Mouse (Mus musculus) neutrophil, adult 59 days (primary cell): ENCODE measurements around the gene Rsad2. TPM values are rescaled to one million over a fixed set of nuclear protein-coding genes. Genes with fewer than 3 reads are reported as not detected.

ENCODE experiments used
- total RNA-seq, 2 experiments: library from RNA; stranded (reverse); gene quantifications; 1 replicate in 1 of 2; 2 replicates in 1 of 2; pipeline ENCODE4 v1.2.4; 2023

The Rsad2 gene
- total RNA-seq = 1 to 10 TPM; 7.0 to 9.2 TPM

DNA sequence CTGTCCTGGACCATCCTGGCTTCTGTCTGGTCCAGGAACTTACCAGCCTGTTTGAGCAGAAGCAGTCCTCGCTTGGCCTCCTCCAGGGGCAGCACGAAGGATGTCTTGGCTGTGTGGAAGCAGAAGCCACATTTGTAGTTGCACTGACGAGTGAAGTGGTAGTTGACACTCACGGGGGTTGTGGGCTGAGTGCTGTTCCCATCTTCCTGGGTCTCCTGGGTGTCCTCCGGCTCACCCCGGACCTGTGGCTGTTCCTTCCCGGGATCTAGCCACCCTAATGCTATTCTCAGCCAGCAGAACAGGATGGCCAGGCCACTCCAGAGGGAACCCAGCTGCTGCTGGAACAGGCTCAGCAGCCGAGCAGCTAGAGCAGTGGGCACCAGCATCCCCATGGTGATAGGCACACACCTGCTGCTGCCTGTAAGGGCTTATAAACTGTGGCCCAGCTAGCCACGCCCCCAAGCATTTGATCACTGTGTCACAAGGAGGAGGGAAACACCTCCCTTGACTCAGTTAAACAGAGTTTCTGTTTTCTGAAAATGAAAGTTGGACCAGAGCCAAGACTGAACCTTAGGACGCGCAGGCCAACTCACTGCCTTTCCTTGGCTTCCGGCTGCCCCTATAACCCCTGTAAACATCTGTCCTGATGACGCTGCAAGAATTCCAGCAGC lies at the start of gene Rsad2:
Rsad2 (minus strand) TSS at position 425 of the 671 bp plus-strand sequence.

GRCm38 (mm10) chr12:26469098-26470041 lies 13.1 kb upstream of the Rsad2 start, which contains the start of gene Cmpk2:
TSS of gene Cmpk2 (plus strand) at chr12:26469204.

GRCm38 (mm10) chr12:26415104-26415771 lies 41.0 kb downstream of the Rsad2 start, which contains the start of gene Rnf144a:
TSS of gene Rnf144a (minus strand) at chr12:26415254.

Other genes with a start within 250 kb of the Rsad2 start
- 100 to 1,000 TPM; 128 to 138 TPM for gene Rnf144a, start 41.2 kb downstream of the Rsad2 start, total RNA-seq
- gene Cmpk2, start 12.8 kb upstream of the Rsad2 start, total RNA-seq = 10 to 100 TPM; 25.9 to 32.4 TPM